Mouse (Mus musculus): ENCODE measurements around the gene Ifitm5. TPM values are rescaled to one million over a fixed set of nuclear protein-coding genes. Genes with fewer than 3 reads are reported as not detected.
A peak's percentile ranks its signal among the peaks of the same experiment; 100 is the strongest.

The Ifitm5 gene
- polyA plus RNA-seq, 1 experiment from 2014 or later, result 1.3 TPM

GRCm38 (mm10) chr7:140912293-140912692, 37.8 kb downstream of the Ifitm5 start:
- H3K36me3 ChIP-seq (ENCODE audit: insufficient read depth), result no peaks in the 10 kb centered on the region
- ATAC-seq (ENCODE audit: insufficient read depth), result no peak
- DNase-seq, result no peak
- WGBS, result 51% methylated on average over 3 of the region's 3 CpGs
- no peak overlapping the region for H3K4me3 ChIP-seq (ENCODE audit: low read depth, low read length)
- H3K27me3 ChIP-seq (ENCODE audit: insufficient read depth, low read length), result no peaks in the 10 kb centered on the region
- no peak overlapping the region for H3K4me2 ChIP-seq
- no peak overlapping the region for H3K9ac ChIP-seq
- H3K4me1 ChIP-seq (ENCODE audit: insufficient read depth), result no peaks in the 10 kb centered on the region
- no peak for TF ChIP-seq CTCF (IDR thresholded peaks at IDR 0.05; ENCODE audit: low read depth)
- H3K9me3 ChIP-seq (ENCODE audit: low read depth, low read length), result no peaks in the 10 kb centered on the region
- H3K27ac ChIP-seq (ENCODE audit: low read depth), result no peak overlapping the region

- no peaks in the 10 kb centered on the region for H3K36me3 ChIP-seq (ENCODE audit: insufficient read depth)
- no peaks in the 10 kb centered on the region for H3K27me3 ChIP-seq (ENCODE audit: insufficient read depth, low read length)
- TF ChIP-seq CTCF (IDR thresholded peaks at IDR 0.05; ENCODE audit: low read depth), result peak; percentile 88
- H3K4me2 ChIP-seq, result peak overlapping the region; percentile 93
- WGBS, result 1% methylated on average over 19 of the region's 19 CpGs
- peak overlapping the region; percentile 36 for H3K9ac ChIP-seq
- no peaks in the 10 kb centered on the region for H3K9me3 ChIP-seq (ENCODE audit: low read depth, low read length)
- peak; percentile 79 for ATAC-seq (ENCODE audit: insufficient read depth)
- peak overlapping the region; percentile 40 for H3K4me3 ChIP-seq (ENCODE audit: low read depth, low read length)
- H3K27ac ChIP-seq (ENCODE audit: low read depth), result no peak overlapping the region
- peak; percentile 90 for DNase-seq
- H3K4me1 ChIP-seq (ENCODE audit: insufficient read depth), result no peaks in the 10 kb centered on the region
These were observed 41.4 kb downstream of the Ifitm5 start for GRCm38 (mm10) chr7:140908634-140909107.

- Histone ChIP-seq H3K4me2 (peak overlapping the region; percentile 93), H3K27ac (ENCODE audit: low read depth) (no peak overlapping the region), H3K36me3 (ENCODE audit: insufficient read depth) (no peaks in the 10 kb centered on the region), H3K9ac (no peak overlapping the region), H3K4me1 (ENCODE audit: insufficient read depth) (no peaks in the 10 kb centered on the region), H3K9me3 (ENCODE audit: low read depth, low read length) (no peaks in the 10 kb centered on the region), H3K27me3 (ENCODE audit: insufficient read depth, low read length) (no peaks in the 10 kb centered on the region), H3K4me3 (ENCODE audit: low read depth, low read length) (peak overlapping the region; percentile 40; the same call in 1 of the 2 replicates)
- TF ChIP-seq CTCF (IDR thresholded peaks at IDR 0.05; ENCODE audit: low read depth), result no peak
- ATAC-seq (ENCODE audit: insufficient read depth) (0 out of 2 replicates have a peak, but pooled peaks have one; percentile 5), DNase-seq (no peak)
- 45% methylated on average over 7 of the region's 7 CpGs for WGBS
These were observed 41.9 kb downstream of the Ifitm5 start for GRCm38 (mm10) chr7:140908181-140908580.

GRCm38 (mm10) chr7:140907697-140908096, 42.4 kb downstream of the Ifitm5 start:
- no peak for ATAC-seq (ENCODE audit: insufficient read depth)

GRCm38 (mm10) chr7:140907131-140907530, 43.0 kb downstream of the Ifitm5 start:
- ATAC-seq (ENCODE audit: insufficient read depth), result no peak
- Histone ChIP-seq H3K4me1 (ENCODE audit: insufficient read depth) (no peaks in the 10 kb centered on the region), H3K36me3 (ENCODE audit: insufficient read depth) (no peaks in the 10 kb centered on the region), H3K27me3 (ENCODE audit: insufficient read depth, low read length) (no peaks in the 10 kb centered on the region), H3K9me3 (ENCODE audit: low read depth, low read length) (no peaks in the 10 kb centered on the region), H3K4me3 (ENCODE audit: low read depth, low read length) (no peak overlapping the region), H3K4me2 (no peak overlapping the region), H3K27ac (ENCODE audit: low read depth) (no peak overlapping the region), H3K9ac (no peak overlapping the region)
- 66% methylated on average over 13 of the region's 13 CpGs for WGBS
- TF ChIP-seq CTCF (IDR thresholded peaks at IDR 0.05; ENCODE audit: low read depth), result no peak
- no peak for DNase-seq

More at GRCm38 (mm10) chr7:140907697-140908096, 42.4 kb downstream of the Ifitm5 start:
- no peak overlapping the region for H3K9ac ChIP-seq
- H3K27me3 ChIP-seq (ENCODE audit: insufficient read depth, low read length), result no peaks in the 10 kb centered on the region
- H3K27ac ChIP-seq (ENCODE audit: low read depth), result no peak overlapping the region
- TF ChIP-seq CTCF (IDR thresholded peaks at IDR 0.05; ENCODE audit: low read depth), result peak; percentile 23; the same call in 1 of the 2 replicates
- no peaks in the 10 kb centered on the region for H3K9me3 ChIP-seq (ENCODE audit: low read depth, low read length)
- no peak for DNase-seq
- 79% methylated on average over 7 of the region's 7 CpGs for WGBS
- H3K4me3 ChIP-seq (ENCODE audit: low read depth, low read length), result no peak overlapping the region
- no peak overlapping the region for H3K4me2 ChIP-seq
- no peaks in the 10 kb centered on the region for H3K36me3 ChIP-seq (ENCODE audit: insufficient read depth)
- no peaks in the 10 kb centered on the region for H3K4me1 ChIP-seq (ENCODE audit: insufficient read depth)

- no peak overlapping the region for H3K9ac ChIP-seq
- no peak overlapping the region for H3K27ac ChIP-seq (ENCODE audit: low read depth)
- WGBS, result 74% methylated on average over 2 of the region's 2 CpGs
- no peak overlapping the region for H3K4me3 ChIP-seq (ENCODE audit: low read depth, low read length)
- H3K4me2 ChIP-seq, result no peak overlapping the region
- no peaks in the 10 kb centered on the region for H3K36me3 ChIP-seq (ENCODE audit: insufficient read depth)
- DNase-seq (no peak), ATAC-seq (ENCODE audit: insufficient read depth) (no peak)
- H3K4me1 ChIP-seq (ENCODE audit: insufficient read depth), result no peaks in the 10 kb centered on the region
- no peaks in the 10 kb centered on the region for H3K27me3 ChIP-seq (ENCODE audit: insufficient read depth, low read length)
- TF ChIP-seq CTCF (IDR thresholded peaks at IDR 0.05; ENCODE audit: low read depth), result no peak
- H3K9me3 ChIP-seq (ENCODE audit: low read depth, low read length), result no peaks in the 10 kb centered on the region
These were observed 44.4 kb downstream of the Ifitm5 start for GRCm38 (mm10) chr7:140905642-140906081.

GRCm38 (mm10) chr7:140903212-140903611, 46.9 kb downstream of the Ifitm5 start:
- ATAC-seq (ENCODE audit: insufficient read depth) (peak; percentile 68; the same call in 1 of the 2 replicates), DNase-seq (peak; percentile 88)
- Histone ChIP-seq H3K4me1 (ENCODE audit: insufficient read depth) (no peaks in the 10 kb centered on the region), H3K4me3 (ENCODE audit: low read depth, low read length) (no peak overlapping the region), H3K9ac (no peak overlapping the region), H3K36me3 (ENCODE audit: insufficient read depth) (peaks cover 14% of the 10 kb centered on the region), H3K27me3 (ENCODE audit: insufficient read depth, low read length) (no peaks in the 10 kb centered on the region), H3K27ac (ENCODE audit: low read depth) (no peak overlapping the region), H3K9me3 (ENCODE audit: low read depth, low read length) (no peaks in the 10 kb centered on the region), H3K4me2 (no peak overlapping the region)
- peak; percentile 96 for TF ChIP-seq CTCF (IDR thresholded peaks at IDR 0.05; ENCODE audit: low read depth)
- 22% methylated on average over 13 of the region's 13 CpGs for WGBS
